Mouse (Mus musculus) forebrain, embryonic 11.5 days (tissue): ENCODE measurements at regions not wholly inside any gene's neighbourhood (a gene's known extent, or its start where the extent isn't known, plus 50 kb on each side); places are given as distances from the start of the nearest gene placed in this dataset.

Experiments
- ATAC-seq: fragments of 200-750 bp; cut with Nextera tagmentation; replicated peaks from 2 replicates; pipeline ENCODE4 v1.8.0; 2017; ENCODE audit warnings: moderate TSS enrichment; ENCODE audit not compliant: low FRiP score
- DNase-seq: peaks from one replicate; pipeline ENCODE4 v3.0.0-alpha.2; 2017; ENCODE audit warnings: low spot score
- H3K27ac ChIP-seq: fragments of 300-500 bp; sonication (generic); 2 replicates; pipeline ENCODE4 v1.5.1; 2014; ENCODE audit warnings: low read depth, low read length
- H3K27me3 ChIP-seq: fragments of 300-500 bp; sonication (generic); 2 replicates; pipeline ENCODE4 v1.6.1; 2014; ENCODE audit warnings: mild to moderate bottlenecking, low read length, mixed read lengths; ENCODE audit not compliant: control insufficient read depth, insufficient read depth
- H3K36me3 ChIP-seq: fragments of 300-500 bp; sonication (generic); 2 replicates; pipeline ENCODE4 v1.6.1; 2014; ENCODE audit warnings: mild to moderate bottlenecking, low read length, moderate library complexity, mixed read lengths; ENCODE audit not compliant: control insufficient read depth, insufficient read depth
- H3K4me1 ChIP-seq: fragments of 300-500 bp; sonication (generic); replicated peaks from 2 replicates; pipeline ENCODE4 v1.6.1; 2014; ENCODE audit warnings: low read length, mixed read lengths; ENCODE audit not compliant: control insufficient read depth, insufficient read depth
- H3K4me2 ChIP-seq: fragments of 300-500 bp; sonication (generic); 2 replicates; pipeline ENCODE4 v1.6.1; 2014; ENCODE audit warnings: low read depth, mild to moderate bottlenecking, low read length, moderate library complexity, mixed read lengths; ENCODE audit not compliant: severe bottlenecking
- H3K4me3 ChIP-seq: fragments of 300-500 bp; sonication (generic); 2 replicates; pipeline ENCODE4 v1.5.1; 2014; ENCODE audit warnings: low read depth, low read length
- H3K9ac ChIP-seq: fragments of 300-500 bp; sonication (generic); 2 replicates; pipeline ENCODE4 v1.6.1; 2014; ENCODE audit warnings: low read length
- H3K9me3 ChIP-seq: fragments of 300-500 bp; sonication (generic); 2 replicates; pipeline ENCODE4 v1.6.1; 2016; ENCODE audit warnings: low read length, mixed read lengths; ENCODE audit not compliant: control insufficient read depth
- WGBS: fragments of 180-500 bp; shearing (Covaris S2); extraction: QIAGEN DNeasy Blood & Tissue Kit; methylation state at CpG from one replicate; pipeline ENCODE4 v1.1.7; 2014; 5-methylcytosine and 5-hydroxymethylcytosine counted together

- H3K4me3 ChIP-seq = no peak overlapping the region
- no peak overlapping the region for H3K9ac ChIP-seq
- H3K27me3 ChIP-seq = no peaks in the 10 kb centered on the region
- no peaks in the 10 kb centered on the region for H3K9me3 ChIP-seq
- no peaks in the 10 kb centered on the region for H3K36me3 ChIP-seq
- no peak overlapping the region for H3K4me2 ChIP-seq
- DNase-seq = no peak
- H3K27ac ChIP-seq = no peak overlapping the region
- peak; percentile 70 for ATAC-seq
- H3K4me1 ChIP-seq = no peaks in the 10 kb centered on the region
- 48% methylated on average over 14 of the region's 14 CpGs for WGBS
These were observed 60.1 kb upstream of the Pou6f2 start for GRCm38 (mm10) chr13:18457337-18458236.
